Mouse (Mus musculus): ENCODE data around the gene Hunk. TPM values are rescaled to one million over a fixed set of nuclear protein-coding genes. Genes with fewer than 3 reads are reported as not detected.

The Hunk gene
- total RNA-seq (2021), result 10 to 100 TPM; 13.0 to 16.8 TPM
- long read RNA-seq, experiment 1, full-length matches to known transcripts, result 8 of 13 reads
- long read RNA-seq, experiment 1, partial matches to known transcripts, result 1 of 13 reads
- long read RNA-seq, experiment 1, other reads (novel, unspliced or antisense), result 4 of 13 reads
- long read RNA-seq, experiment 2, full-length matches to known transcripts, result 7 of 11 reads
- long read RNA-seq, experiment 2, partial matches to known transcripts, result 3 of 11 reads
- long read RNA-seq, experiment 2, other reads (novel, unspliced or antisense), result 1 of 11 reads

GRCm38 (mm10) chr16:90385688-90386513 is at the start of gene Hunk:
Hunk (plus strand) TSS chr16:90386013.
- DNase-seq (ENCODE audit: low spot score in 2 of 2), result peak; percentile 54 to 61

GRCm38 (mm10) chr16:90339026-90339425 is 46.8 kb upstream of the Hunk start:
- DNase-seq (ENCODE audit: low spot score in 2 of 2), result no peak

GRCm38 (mm10) chr16:90341086-90341485 is 44.7 kb upstream of the Hunk start:
- DNase-seq (ENCODE audit: low spot score in 2 of 2), result no peak

GRCm38 (mm10) chr16:90349700-90350548 is 35.9 kb upstream of the Hunk start:
- peak; percentile 49 to 58 for DNase-seq (ENCODE audit: low spot score in 2 of 2)

GRCm38 (mm10) chr16:90351726-90352125 is 34.1 kb upstream of the Hunk start:
- peak; percentile 45 to 47 for DNase-seq (ENCODE audit: low spot score in 2 of 2)

GRCm38 (mm10) chr16:90352691-90353090 is 33.1 kb upstream of the Hunk start:
- no peak for DNase-seq (ENCODE audit: low spot score in 2 of 2)

- no peak for DNase-seq (ENCODE audit: low spot score in 2 of 2)
These were observed 32.7 kb upstream of the Hunk start for GRCm38 (mm10) chr16:90353156-90353555.

- DNase-seq (ENCODE audit: low spot score in 2 of 2), result no peak
These were observed 26.5 kb upstream of the Hunk start for GRCm38 (mm10) chr16:90359329-90359728.

GRCm38 (mm10) chr16:90359750-90360149 is 26.1 kb upstream of the Hunk start:
- DNase-seq (ENCODE audit: low spot score in 2 of 2), result no peak

- DNase-seq (ENCODE audit: low spot score in 2 of 2), result no peak
These were observed 25.5 kb upstream of the Hunk start for GRCm38 (mm10) chr16:90360327-90360726.

- DNase-seq (ENCODE audit: low spot score in 2 of 2), result no peak
These were observed 22.9 kb upstream of the Hunk start for GRCm38 (mm10) chr16:90362926-90363325.

- peak; percentile 62 to 85 for DNase-seq (ENCODE audit: low spot score in 2 of 2)
These were observed 5.9 kb upstream of the Hunk start for GRCm38 (mm10) chr16:90379897-90380296.

GRCm38 (mm10) chr16:90381633-90382032 is 4.2 kb upstream of the Hunk start:
- DNase-seq (ENCODE audit: low spot score in 2 of 2), result no peak

GRCm38 (mm10) chr16:90382701-90383280 is 3.0 kb upstream of the Hunk start:
- no peak for DNase-seq (ENCODE audit: low spot score in 2 of 2)

- no peak for DNase-seq (ENCODE audit: low spot score in 2 of 2)
These were observed 1.8 kb upstream of the Hunk start for GRCm38 (mm10) chr16:90384058-90384457.

GRCm38 (mm10) chr16:90384846-90385245 is 967 bp upstream of the Hunk start:
- DNase-seq (ENCODE audit: low spot score in 2 of 2), result no peak

GRCm38 (mm10) chr16:90385326-90385687 is 506 bp upstream of the Hunk start:
- peak; percentile 22 for DNase-seq (ENCODE audit: low spot score in 2 of 2)

- DNase-seq (ENCODE audit: low spot score in 2 of 2), result peak; percentile 26 to 51
These were observed 824 bp downstream of the Hunk start for GRCm38 (mm10) chr16:90386514-90387160.

GRCm38 (mm10) chr16:90387161-90387671 is 1.4 kb downstream of the Hunk start:
- DNase-seq (ENCODE audit: low spot score in 2 of 2), result no peak

- DNase-seq (ENCODE audit: low spot score in 2 of 2), result no peak
These were observed 2.1 kb downstream of the Hunk start for GRCm38 (mm10) chr16:90387961-90388360.
